Mouse (Mus musculus): ENCODE results near the gene Samhd1. TPM values are rescaled to one million over a fixed set of nuclear protein-coding genes. Genes with fewer than 3 reads are reported as not detected.

Samhd1 gene
- polyA plus RNA-seq, 1 experiment from 2014 or later = 29.9 TPM

GRCm38 (mm10) chr2:157075226-157075625 is 59.8 kb downstream of the Samhd1 start:
- Histone ChIP-seq H3K4me1 (replicated peaks; ENCODE audit: control insufficient read depth, insufficient read depth, low read length) (peaks cover 21% of the 10 kb centered on the region), H3K9ac (ENCODE audit: low read depth, low read length) (peak overlapping the region; percentile 3; the same call in 1 of the 2 replicates)
- 89% methylated on average over 3 of the region's 3 CpGs for WGBS

DNA sequence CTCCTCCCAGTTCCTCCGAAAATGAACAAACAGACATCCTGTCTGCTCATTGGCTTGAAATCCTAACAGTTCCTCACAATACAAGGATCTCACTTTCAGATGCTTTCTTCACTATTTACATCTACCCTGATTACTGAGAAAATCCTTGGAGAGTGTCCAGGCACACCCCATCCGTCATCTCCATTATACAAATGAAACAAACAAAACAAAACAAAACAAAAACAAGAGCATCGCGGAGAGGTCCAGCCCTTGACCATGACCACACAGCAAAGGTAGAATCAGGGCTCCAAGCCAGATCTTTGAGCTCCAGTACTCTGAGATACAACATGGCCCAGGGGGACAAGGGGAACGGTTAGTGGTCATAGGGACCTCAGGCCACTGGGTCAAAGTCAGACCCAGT is 60.3 kb downstream of the Samhd1 start:
- H3K4me3 ChIP-seq (ENCODE audit: low read depth, low read length) = no peak overlapping the region
- H3K36me3 ChIP-seq (ENCODE audit: control insufficient read depth, insufficient read depth, low read length) = no peaks in the 10 kb centered on the region
- WGBS = 86% methylated on average over 5 of the region's 5 CpGs
- no peak overlapping the region for H3K4me2 ChIP-seq (replicated peaks; ENCODE audit: low read depth, low read length)
- H3K4me1 ChIP-seq (replicated peaks; ENCODE audit: control insufficient read depth, insufficient read depth, low read length) = peaks cover 21% of the 10 kb centered on the region
- H3K9me3 ChIP-seq (ENCODE audit: control insufficient read depth, low read length) = no peaks in the 10 kb centered on the region
- DNase-seq (ENCODE audit: low spot score) (no peak), ATAC-seq (ENCODE audit: low FRiP score) (no peak)
- H3K9ac ChIP-seq (ENCODE audit: low read depth, low read length) = no peak overlapping the region
- no peaks in the 10 kb centered on the region for H3K27me3 ChIP-seq (ENCODE audit: control insufficient read depth, insufficient read depth, low read length)
- H3K27ac ChIP-seq (ENCODE audit: low read depth, low read length) = no peak overlapping the region; the same call in 1 of the 2 replicates

More at GRCm38 (mm10) chr2:157075226-157075625, 59.8 kb downstream of the Samhd1 start:
- DNase-seq (ENCODE audit: low spot score) = no peak
- no peak overlapping the region for H3K4me3 ChIP-seq (ENCODE audit: low read depth, low read length)
- H3K4me2 ChIP-seq (replicated peaks; ENCODE audit: low read depth, low read length) = peak overlapping the region; percentile 89
- no peaks in the 10 kb centered on the region for H3K27me3 ChIP-seq (ENCODE audit: control insufficient read depth, insufficient read depth, low read length)
- no peak for ATAC-seq (ENCODE audit: low FRiP score)
- no peaks in the 10 kb centered on the region for H3K9me3 ChIP-seq (ENCODE audit: control insufficient read depth, low read length)
- no peak overlapping the region for H3K27ac ChIP-seq (ENCODE audit: low read depth, low read length)
- no peaks in the 10 kb centered on the region for H3K36me3 ChIP-seq (ENCODE audit: control insufficient read depth, insufficient read depth, low read length)

DNA sequence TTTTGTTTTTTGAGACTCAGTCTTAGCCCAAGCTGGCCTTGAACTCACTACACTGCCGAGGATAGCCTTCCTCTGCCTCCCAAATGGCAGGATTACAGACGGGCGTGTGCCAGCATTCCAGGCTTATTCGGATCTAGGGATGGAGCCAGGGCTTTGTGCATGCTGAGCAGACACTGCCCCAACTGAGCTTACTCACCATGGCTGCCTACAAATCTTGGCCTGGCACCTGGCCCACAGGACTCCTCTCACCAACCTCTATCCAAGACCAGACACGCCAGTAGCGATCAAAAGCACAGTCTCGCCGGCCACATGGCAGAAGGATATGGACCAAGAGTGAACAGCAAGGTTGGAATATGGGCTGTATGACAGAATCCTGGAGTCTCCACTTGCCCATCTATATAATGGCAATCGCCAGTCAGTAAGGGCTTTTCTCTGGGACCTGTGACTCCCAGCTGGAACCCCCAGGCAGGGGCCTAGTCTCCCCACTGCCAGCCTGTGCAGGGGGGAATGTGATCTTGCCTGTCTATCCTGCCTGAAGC is 60.8 kb downstream of the Samhd1 start:
- Histone ChIP-seq H3K27me3 (ENCODE audit: control insufficient read depth, insufficient read depth, low read length) (no peaks in the 10 kb centered on the region), H3K27ac (ENCODE audit: low read depth, low read length) (no peak overlapping the region), H3K4me1 (replicated peaks; ENCODE audit: control insufficient read depth, insufficient read depth, low read length) (peaks cover 22% of the 10 kb centered on the region), H3K36me3 (ENCODE audit: control insufficient read depth, insufficient read depth, low read length) (no peaks in the 10 kb centered on the region), H3K4me3 (ENCODE audit: low read depth, low read length) (no peak overlapping the region), H3K4me2 (replicated peaks; ENCODE audit: low read depth, low read length) (no peak overlapping the region), H3K9me3 (ENCODE audit: control insufficient read depth, low read length) (no peaks in the 10 kb centered on the region), H3K9ac (ENCODE audit: low read depth, low read length) (no peak overlapping the region)
- 85% methylated on average over 9 of the region's 9 CpGs for WGBS
- ATAC-seq (ENCODE audit: low FRiP score) (no peak), DNase-seq (ENCODE audit: low spot score) (no peak)

DNA sequence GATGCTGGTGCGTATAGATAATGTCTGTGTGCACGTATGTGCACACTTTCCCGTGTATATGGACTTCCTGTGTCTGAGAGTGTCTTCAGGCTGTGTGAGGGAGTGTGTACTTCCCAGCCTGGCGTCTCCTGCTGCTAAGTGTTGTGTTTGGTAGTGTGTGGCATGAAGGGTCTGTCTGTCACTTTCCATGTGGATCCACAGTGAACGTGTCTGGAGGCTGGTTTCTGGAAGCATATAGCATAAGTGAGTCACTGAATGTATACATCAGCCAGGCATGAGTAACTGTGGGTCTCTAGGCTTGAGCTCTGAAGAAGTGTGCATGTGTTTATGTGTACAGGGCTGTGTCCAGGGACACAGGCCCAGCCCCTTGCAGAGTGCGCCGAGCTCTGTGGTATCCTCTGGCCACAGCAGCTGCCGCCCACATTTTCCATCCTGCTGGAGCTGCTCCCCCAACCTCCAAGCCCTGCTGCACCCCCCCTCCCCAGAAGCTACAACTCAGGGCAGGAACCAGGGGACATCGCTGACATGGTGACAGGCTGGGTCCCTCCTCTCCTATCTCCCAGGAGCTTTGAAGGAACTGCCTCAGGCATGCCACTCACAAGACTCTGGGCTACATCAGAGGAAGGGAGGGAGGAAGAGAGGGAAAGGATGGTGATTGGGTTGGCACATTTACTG is 61.5 kb downstream of the Samhd1 start:
- no peaks in the 10 kb centered on the region for H3K36me3 ChIP-seq (ENCODE audit: control insufficient read depth, insufficient read depth, low read length)
- no peaks in the 10 kb centered on the region for H3K27me3 ChIP-seq (ENCODE audit: control insufficient read depth, insufficient read depth, low read length)
- ATAC-seq (ENCODE audit: low FRiP score) (no peak), DNase-seq (ENCODE audit: low spot score) (no peak)
- H3K9me3 ChIP-seq (ENCODE audit: control insufficient read depth, low read length) = no peaks in the 10 kb centered on the region
- H3K4me1 ChIP-seq (replicated peaks; ENCODE audit: control insufficient read depth, insufficient read depth, low read length) = peaks cover 25% of the 10 kb centered on the region
- H3K4me3 ChIP-seq (ENCODE audit: low read depth, low read length) = no peak overlapping the region
- H3K4me2 ChIP-seq (replicated peaks; ENCODE audit: low read depth, low read length) = no peak overlapping the region
- H3K9ac ChIP-seq (ENCODE audit: low read depth, low read length) = no peak overlapping the region
- WGBS = 83% methylated on average over 9 of the region's 9 CpGs
- H3K27ac ChIP-seq (ENCODE audit: low read depth, low read length) = no peak overlapping the region

DNA sequence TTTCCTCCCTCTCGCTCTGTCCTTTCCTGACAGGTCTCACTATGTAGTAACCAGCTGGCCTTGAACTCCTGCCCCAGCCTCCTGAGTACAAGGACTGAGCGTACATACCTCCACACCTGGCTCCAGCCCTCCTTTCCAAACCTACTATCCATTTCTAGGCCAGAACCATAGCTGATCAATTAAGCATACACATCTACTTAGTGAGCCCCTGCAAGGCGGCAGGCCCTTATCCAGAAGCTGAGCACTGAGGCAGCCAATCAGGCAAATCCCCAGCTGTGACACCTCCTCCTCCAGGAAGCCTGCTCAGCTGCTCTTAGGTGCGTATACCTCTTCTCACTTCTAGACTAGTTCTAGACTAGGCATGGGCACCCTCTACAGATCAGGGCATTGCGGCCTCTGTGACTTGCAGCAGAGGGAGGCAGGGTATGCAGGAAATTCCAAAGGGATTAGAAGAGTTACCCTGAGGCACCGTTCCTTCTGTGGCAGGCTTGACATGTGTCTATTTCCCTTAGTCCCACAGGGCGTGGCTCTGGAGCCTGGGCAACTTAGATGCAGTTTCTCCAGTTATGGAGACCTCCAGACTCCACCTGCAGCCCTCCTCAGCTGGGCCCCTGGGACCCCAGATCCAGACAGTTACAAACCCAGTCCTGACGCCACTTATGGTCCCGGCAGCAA is 62.6 kb downstream of the Samhd1 start:
- H3K9ac ChIP-seq (ENCODE audit: low read depth, low read length) = no peak overlapping the region
- H3K36me3 ChIP-seq (ENCODE audit: control insufficient read depth, insufficient read depth, low read length) = no peaks in the 10 kb centered on the region
- H3K4me3 ChIP-seq (ENCODE audit: low read depth, low read length) = no peak overlapping the region
- H3K4me2 ChIP-seq (replicated peaks; ENCODE audit: low read depth, low read length) = no peak overlapping the region
- H3K4me1 ChIP-seq (replicated peaks; ENCODE audit: control insufficient read depth, insufficient read depth, low read length) = peaks cover 25% of the 10 kb centered on the region
- WGBS = 81% methylated on average over 9 of the region's 9 CpGs
- H3K27me3 ChIP-seq (ENCODE audit: control insufficient read depth, insufficient read depth, low read length) = no peaks in the 10 kb centered on the region
- no peaks in the 10 kb centered on the region for H3K9me3 ChIP-seq (ENCODE audit: control insufficient read depth, low read length)
- no peak for ATAC-seq (ENCODE audit: low FRiP score)
- no peak for DNase-seq (ENCODE audit: low spot score)
- H3K27ac ChIP-seq (ENCODE audit: low read depth, low read length) = no peak overlapping the region

- no peak overlapping the region for H3K4me3 ChIP-seq (ENCODE audit: low read depth, low read length)
- H3K27ac ChIP-seq (ENCODE audit: low read depth, low read length) = no peak overlapping the region
- no peaks in the 10 kb centered on the region for H3K27me3 ChIP-seq (ENCODE audit: control insufficient read depth, insufficient read depth, low read length)
- WGBS = 86% methylated on average over 2 of the region's 2 CpGs
- ATAC-seq (ENCODE audit: low FRiP score) = no peak
- H3K4me1 ChIP-seq (replicated peaks; ENCODE audit: control insufficient read depth, insufficient read depth, low read length) = peaks cover 19% of the 10 kb centered on the region
- H3K9ac ChIP-seq (ENCODE audit: low read depth, low read length) = no peak overlapping the region
- no peaks in the 10 kb centered on the region for H3K36me3 ChIP-seq (ENCODE audit: control insufficient read depth, insufficient read depth, low read length)
- no peak overlapping the region for H3K4me2 ChIP-seq (replicated peaks; ENCODE audit: low read depth, low read length)
- no peak for DNase-seq (ENCODE audit: low spot score)
- no peaks in the 10 kb centered on the region for H3K9me3 ChIP-seq (ENCODE audit: control insufficient read depth, low read length)
Observed at GRCm38 (mm10) chr2:157071556-157071955, 63.5 kb downstream of the Samhd1 start.

- ATAC-seq (ENCODE audit: low FRiP score) = no peak
- Histone ChIP-seq H3K9me3 (ENCODE audit: control insufficient read depth, low read length) (no peaks in the 10 kb centered on the region), H3K4me1 (replicated peaks; ENCODE audit: control insufficient read depth, insufficient read depth, low read length) (peaks cover 9% of the 10 kb centered on the region), H3K9ac (ENCODE audit: low read depth, low read length) (no peak overlapping the region), H3K36me3 (ENCODE audit: control insufficient read depth, insufficient read depth, low read length) (no peaks in the 10 kb centered on the region), H3K27ac (ENCODE audit: low read depth, low read length) (no peak overlapping the region), H3K4me2 (replicated peaks; ENCODE audit: low read depth, low read length) (no peak overlapping the region), H3K4me3 (ENCODE audit: low read depth, low read length) (no peak overlapping the region), H3K27me3 (ENCODE audit: control insufficient read depth, insufficient read depth, low read length) (no peaks in the 10 kb centered on the region)
- WGBS = 74% methylated on average over 9 of the region's 9 CpGs
- DNase-seq (ENCODE audit: low spot score) = no peak
Observed at GRCm38 (mm10) chr2:157070365-157070764, 64.7 kb downstream of the Samhd1 start.

DNA sequence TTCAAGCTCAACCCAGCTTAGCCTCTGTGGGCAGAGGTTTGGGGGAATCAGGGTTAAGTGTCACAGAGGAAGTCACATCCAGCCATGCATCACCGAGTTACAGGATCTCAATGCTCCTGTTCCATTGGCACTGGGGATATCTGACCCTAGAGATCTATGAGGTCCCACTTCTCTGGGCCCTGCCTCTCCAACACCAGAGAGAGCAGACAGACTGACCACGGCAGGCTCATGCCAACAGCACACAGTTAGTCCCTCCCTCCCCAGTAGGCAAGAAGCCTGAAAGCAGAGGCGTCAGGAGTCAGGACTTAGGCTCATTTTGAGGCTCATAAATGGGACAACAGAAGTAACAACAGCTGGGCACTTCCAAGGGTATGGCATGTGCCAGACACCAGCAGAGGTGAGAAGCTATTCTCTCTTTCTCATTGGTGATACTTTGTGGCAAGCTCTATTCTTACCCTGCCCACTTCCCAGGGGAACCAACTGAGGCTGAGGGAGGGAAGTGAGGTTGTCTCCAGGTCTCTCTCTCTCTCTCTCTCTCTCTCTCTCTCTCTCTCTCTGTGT is 65.2 kb downstream of the Samhd1 start:
- Histone ChIP-seq H3K27ac (ENCODE audit: low read depth, low read length) (peak overlapping the region; percentile 31; the same call in 1 of the 2 replicates), H3K4me3 (ENCODE audit: low read depth, low read length) (no peak overlapping the region), H3K9ac (ENCODE audit: low read depth, low read length) (no peak overlapping the region), H3K27me3 (ENCODE audit: control insufficient read depth, insufficient read depth, low read length) (no peaks in the 10 kb centered on the region), H3K9me3 (ENCODE audit: control insufficient read depth, low read length) (no peaks in the 10 kb centered on the region), H3K4me2 (replicated peaks; ENCODE audit: low read depth, low read length) (no peak overlapping the region), H3K4me1 (replicated peaks; ENCODE audit: control insufficient read depth, insufficient read depth, low read length) (peaks cover 9% of the 10 kb centered on the region; the same call in 1 of the 2 replicates), H3K36me3 (ENCODE audit: control insufficient read depth, insufficient read depth, low read length) (no peaks in the 10 kb centered on the region)
- no peak for DNase-seq (ENCODE audit: low spot score)
- 66% methylated on average over 3 of the region's 3 CpGs for WGBS
- no peak for ATAC-seq (ENCODE audit: low FRiP score)

Data from hindbrain, embryonic 11.5 days (tissue).